ENCODE assay signal across 29 mouse cellular contexts in genomic region chr5:43136142-43136541, GRCm38 (mm10).
"Had no signal": no experiment of that assay in that cellular context is flagged by ENCODE, and none has a peak within 500 bp of the region (broad histone marks: within the 10 kb centered on the region; RNA-seq: fewer than 3 reads in every experiment).

No protein-coding gene starts in this region.

- H3K4me2 ChIP-seq: limb, embryonic 12.5 days; limb, embryonic 13.5 days; limb, embryonic 15.5 days; liver, embryonic 11.5 days; liver, embryonic 12.5 days; liver, embryonic 13.5 days; liver, embryonic 15.5 days; lung, embryonic 14.5 days; lung, embryonic 15.5 days; midbrain, embryonic 11.5 days; midbrain, embryonic 12.5 days; midbrain, embryonic 13.5 days; midbrain, embryonic 15.5 days; neural tube, embryonic 12.5 days had no signal

- H3K9ac ChIP-seq: limb, embryonic 12.5 days; limb, embryonic 13.5 days; limb, embryonic 15.5 days; liver, embryonic 12.5 days; liver, embryonic 13.5 days; liver, embryonic 14.5 days; liver, embryonic 15.5 days; liver, postnatal 0 days; lung, embryonic 14.5 days; lung, embryonic 15.5 days; midbrain, embryonic 12.5 days; midbrain, embryonic 13.5 days; midbrain, embryonic 15.5 days; neural tube, embryonic 12.5 days had no signal

- DNase-seq: left cerebral cortex, postnatal 4 days; liver, embryonic 13.5 days; liver, postnatal 0 days; lung, adult 18-20 months; lung, adult 2 months; lung, embryonic 14.5 days; lung, postnatal 10 days; lung, postnatal 14 days; lung, postnatal 36 days; lung, postnatal 4 days; midbrain, embryonic 14.5 days had no signal

- H3K36me3 ChIP-seq: limb, embryonic 10.5 days; limb, embryonic 12.5 days; limb, embryonic 13.5 days; limb, embryonic 15.5 days; liver, embryonic 12.5 days; liver, embryonic 13.5 days; liver, embryonic 15.5 days; lung, embryonic 15.5 days; midbrain, embryonic 10.5 days; midbrain, embryonic 12.5 days; midbrain, embryonic 13.5 days; midbrain, embryonic 15.5 days; neural tube, embryonic 12.5 days had no signal

- H3K27ac ChIP-seq: left cerebral cortex, adult 2 months; limb, embryonic 10.5 days; limb, embryonic 12.5 days; limb, embryonic 13.5 days; limb, embryonic 15.5 days; liver, embryonic 12.5 days; liver, embryonic 13.5 days; liver, embryonic 14.5 days; liver, embryonic 15.5 days; lung, embryonic 15.5 days; macrophage; midbrain, embryonic 10.5 days; midbrain, embryonic 12.5 days; midbrain, embryonic 13.5 days; midbrain, embryonic 15.5 days; neural tube, embryonic 12.5 days had no signal

- H3K4me1 ChIP-seq: limb, embryonic 10.5 days; limb, embryonic 12.5 days; limb, embryonic 13.5 days; limb, embryonic 15.5 days; liver, embryonic 12.5 days; liver, embryonic 13.5 days; liver, embryonic 15.5 days; lung, embryonic 15.5 days; midbrain, embryonic 10.5 days; midbrain, embryonic 12.5 days; midbrain, embryonic 13.5 days; midbrain, embryonic 15.5 days; neural tube, embryonic 12.5 days had no signal

- H3K4me3 ChIP-seq: left cerebral cortex, adult 2 months; limb, embryonic 10.5 days; limb, embryonic 12.5 days; limb, embryonic 13.5 days; limb, embryonic 15.5 days; liver, embryonic 12.5 days; liver, embryonic 13.5 days; liver, embryonic 15.5 days; lung, embryonic 15.5 days; megakaryocyte, embryonic 14.5 days; midbrain, embryonic 10.5 days; midbrain, embryonic 12.5 days; midbrain, embryonic 13.5 days; midbrain, embryonic 15.5 days; neural tube, embryonic 12.5 days had no signal

- H3K27me3 ChIP-seq: limb, embryonic 12.5 days; limb, embryonic 13.5 days; limb, embryonic 15.5 days; liver, embryonic 12.5 days; liver, embryonic 13.5 days; liver, embryonic 15.5 days; lung, embryonic 15.5 days; midbrain, embryonic 12.5 days; midbrain, embryonic 13.5 days; midbrain, embryonic 15.5 days; neural tube, embryonic 12.5 days had no signal
